Mouse (Mus musculus) cerebellum, adult 2 months (tissue): ENCODE measurements around the gene Fam227a.

Source experiments
- CTCF ChIP-seq: fragments of 200-500 bp; IDR thresholded peaks from 2 replicates; pipeline ENCODE4 v1.5.1; 2011; ENCODE audit warnings: low read depth, mild to moderate bottlenecking, control low read depth, low read length, moderate library complexity, borderline replicate concordance; ENCODE audit not compliant: insufficient read depth
- POLR2A ChIP-seq: fragments of 200-500 bp; IDR thresholded peaks from 2 replicates; pipeline ENCODE4 v1.6.1; 2011; ENCODE audit warnings: low read length, control low read depth, borderline replicate concordance; ENCODE audit not compliant: insufficient read depth

GRCm38 (mm10) chr15:79608214-79608613 lies 50.5 kb downstream of the Fam227a start:
- TF ChIP-seq CTCF (no peak), POLR2A (no peak)
